Mouse (Mus musculus): ENCODE results near the gene Gchfr.

GRCm38 (mm10) chr2:119167866-119168256 lies 288 bp downstream of the Gchfr start:
- TF ChIP-seq CTCF (IDR thresholded peaks at IDR 0.05; ENCODE audit: low read depth) (no peak), EP300 (IDR thresholded peaks at IDR 0.05; ENCODE audit: low read depth) (no peak)
